Mouse (Mus musculus) bone marrow macrophage, adult 2 months (primary cell): ENCODE data around the gene Zmynd15.

Experiments used
- CTCF ChIP-seq: IDR thresholded peaks from 2 replicates; pipeline ENCODE4 v1.5.1; 2012; ENCODE audit warnings: low read depth, mild to moderate bottlenecking, low read length, moderate library complexity
- POLR2A ChIP-seq: IDR thresholded peaks from 2 replicates; pipeline ENCODE4 v1.6.1; 2012; ENCODE audit warnings: mild to moderate bottlenecking, low read depth, low read length, borderline replicate concordance

DNA sequence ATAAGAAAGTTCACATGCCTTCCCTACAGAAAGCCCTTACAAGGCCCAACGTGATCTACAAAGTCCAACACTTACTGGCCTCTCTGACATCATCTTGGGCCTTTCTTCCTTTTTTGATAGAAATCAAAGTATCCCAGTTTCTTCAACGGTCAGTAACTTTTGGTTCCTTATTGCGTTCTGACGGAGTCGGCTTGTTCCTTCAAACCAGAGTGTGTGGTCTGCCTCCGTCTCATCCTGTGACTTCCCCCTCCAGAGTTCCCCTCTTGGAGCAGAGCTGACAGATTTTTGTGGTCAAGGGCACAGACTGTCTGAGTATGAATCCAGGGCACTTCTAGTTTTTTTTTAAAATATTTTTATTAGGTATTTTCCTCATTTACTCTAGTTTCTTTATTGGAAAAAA, 30.5 kb downstream of the Zmynd15 start:
- no peak for TF ChIP-seq CTCF
- TF ChIP-seq POLR2A, result no peak
